Mouse (Mus musculus) mouse embryonic stem cell (cell line): ENCODE measurements around the gene Zscan21.
"Not testable (repeated sequence)": the region's sequence is repeated elsewhere in the genome, so short reads cannot be mapped to it uniquely, and the experiment has no call there.

ENCODE experiments used
- in situ Hi-C, 2 experiments: fragments of 300-500 bp; cut with MboI; formaldehyde crosslinking; loops; 1 replicate in 1 of 2; 3 replicates in 1 of 2; pipeline ENCODE4 v1.14.3; 2019 to 2020; ENCODE audit warnings: low sequenced_read_pairs in 2 of 2, low pct_unique_long_range_greater_than_20kb in 1 of 2, mixed read lengths in 1 of 2; ENCODE audit not compliant: unreplicated experiment in 1 of 2

Zscan21 gene

DNA sequence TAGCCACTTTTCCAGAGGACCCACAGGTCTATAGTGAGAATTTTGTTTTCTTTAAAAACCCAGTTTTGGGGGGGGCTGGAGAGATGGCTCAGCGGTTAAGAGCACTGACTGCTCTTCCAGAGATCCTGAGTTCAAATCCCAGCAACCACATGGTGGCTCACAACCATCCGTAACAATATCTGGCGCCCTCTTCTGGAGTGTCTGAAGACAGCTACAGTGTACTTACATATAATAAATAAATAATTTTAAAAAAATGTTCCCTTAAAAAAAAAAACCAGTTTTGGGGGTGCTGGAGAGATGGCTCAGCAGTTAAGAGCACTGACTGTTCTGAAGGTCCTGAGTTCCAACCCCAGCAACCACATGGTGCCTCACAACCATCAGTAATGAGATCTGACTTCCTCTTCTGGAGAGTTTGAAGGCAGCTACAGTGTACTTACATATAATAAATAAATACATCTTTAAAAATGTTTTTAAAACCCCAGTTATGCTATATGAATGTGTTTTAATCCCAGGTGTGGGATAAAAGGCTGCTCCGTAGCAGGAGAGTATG is 6.8 kb upstream of the Zscan21 start:
- in situ Hi-C loops, result not testable (repeated sequence)

DNA sequence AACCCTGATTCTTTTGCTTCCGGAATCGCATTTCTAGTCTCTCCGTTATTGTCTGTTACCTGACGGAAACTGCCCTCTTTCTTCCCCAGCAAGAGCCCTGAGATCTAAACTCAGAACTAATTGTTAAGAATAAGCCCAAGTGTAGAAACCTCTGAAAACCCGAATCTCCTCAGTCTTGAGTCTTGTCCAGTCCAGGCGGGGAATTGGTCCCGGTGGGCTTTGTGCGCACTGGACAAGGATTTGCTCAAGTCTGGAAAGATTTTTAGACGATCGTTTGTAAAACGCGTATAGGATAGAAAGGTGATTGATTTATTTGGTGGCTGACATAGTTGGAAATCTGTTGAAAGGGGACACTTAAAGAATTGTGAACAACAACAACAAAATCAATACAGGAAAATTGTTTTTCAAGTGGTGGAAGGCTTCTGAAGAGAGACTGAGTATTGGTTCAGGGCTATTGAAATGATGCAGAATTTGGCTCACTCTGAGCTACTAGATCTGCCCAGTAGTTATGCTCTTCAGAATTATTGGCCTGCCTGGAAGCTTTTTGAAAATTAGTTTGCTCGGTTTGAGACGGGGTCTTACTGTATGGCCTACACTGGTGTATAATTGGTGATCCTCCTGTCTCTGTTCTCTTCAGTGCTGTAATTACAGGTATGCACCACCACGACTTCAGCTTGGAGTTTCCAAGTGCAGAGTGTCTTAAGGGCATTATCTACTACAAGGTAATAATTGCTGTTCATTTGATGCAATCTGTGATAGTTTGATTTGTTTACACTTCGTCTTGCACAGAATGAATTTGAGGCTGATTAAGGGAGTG is 704 bp downstream of the Zscan21 start:
- in situ Hi-C loops, result no loop called here

DNA sequence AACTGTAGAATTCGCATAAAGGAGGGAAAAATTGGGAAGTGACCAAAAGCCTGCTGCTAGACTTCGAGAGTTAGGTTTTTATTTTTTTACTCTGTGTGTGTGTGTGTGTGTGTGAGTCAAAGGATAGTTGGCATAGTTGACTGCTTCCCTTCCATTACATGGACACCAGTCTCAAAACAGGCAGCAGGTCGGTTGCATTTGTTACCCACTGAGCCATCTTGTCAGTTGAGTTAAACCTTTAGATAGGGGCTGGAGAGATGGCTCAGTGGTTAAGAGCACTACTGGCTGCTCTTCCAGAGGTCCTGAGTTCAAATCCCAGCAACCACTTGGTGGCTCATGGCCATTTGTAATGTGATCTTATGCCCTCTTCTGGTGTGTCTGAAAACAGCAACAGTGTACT is 1.3 kb downstream of the Zscan21 start:
- in situ Hi-C loops, result no loop called here

DNA sequence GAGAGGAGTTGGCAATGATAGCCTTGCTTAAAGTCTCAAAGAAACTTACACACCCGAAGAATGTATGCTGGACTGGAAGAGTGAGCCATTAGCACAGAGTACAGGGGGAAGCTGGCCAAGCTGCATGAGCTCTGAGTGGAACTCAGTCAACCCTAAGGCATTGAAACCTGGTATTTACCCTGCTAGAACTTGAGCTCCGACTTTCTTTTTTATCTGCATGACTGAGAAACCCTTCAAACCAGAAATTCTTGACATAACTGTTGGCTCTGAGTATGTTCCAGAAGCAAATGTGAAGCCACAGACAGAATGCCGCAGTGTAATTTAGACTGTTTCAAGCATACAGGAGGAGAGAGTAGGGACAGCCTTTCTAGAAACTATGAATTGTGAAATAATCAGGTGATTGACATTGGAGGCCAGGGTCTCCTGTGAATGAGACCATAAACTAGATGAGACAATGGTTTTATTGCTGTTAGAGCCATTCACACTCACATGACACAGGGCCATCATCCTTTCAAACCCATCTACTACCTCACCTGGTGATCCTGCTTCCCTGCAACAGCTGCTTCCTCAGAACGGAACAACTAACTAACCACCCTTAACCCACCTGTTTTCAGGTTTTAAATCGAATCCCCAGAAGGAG is 15.8 kb downstream of the Zscan21 start:
- in situ Hi-C loops, result loop anchor here in 1 of 2 experiments (10.0 kb wide), 1 partner anchor 238 kb away; no protein-coding TSS in a partner anchor

DNA sequence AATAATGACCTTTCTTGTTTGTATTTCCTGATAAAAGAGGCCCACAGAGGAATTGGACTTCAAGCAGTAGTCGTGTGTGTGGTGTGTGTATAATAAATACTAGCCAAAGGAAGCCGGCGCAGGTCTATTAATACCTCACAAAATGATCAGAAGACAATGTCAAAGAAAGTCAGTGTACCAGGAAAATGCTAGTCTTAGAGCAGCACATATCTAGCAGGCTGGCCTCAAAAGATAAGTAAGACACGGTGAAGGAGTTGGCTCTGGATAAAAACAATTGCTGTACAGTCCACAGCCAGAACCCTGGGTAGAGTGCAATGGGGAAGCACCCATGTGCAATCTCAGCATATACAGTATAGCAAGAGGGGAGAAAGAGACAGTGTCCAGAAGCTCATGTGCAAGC is 20.6 kb downstream of the Zscan21 start:
- in situ Hi-C loops, result loop anchor here in 1 of 2 experiments (10.0 kb wide), 1 partner anchor 242 kb away; no protein-coding TSS in a partner anchor

DNA sequence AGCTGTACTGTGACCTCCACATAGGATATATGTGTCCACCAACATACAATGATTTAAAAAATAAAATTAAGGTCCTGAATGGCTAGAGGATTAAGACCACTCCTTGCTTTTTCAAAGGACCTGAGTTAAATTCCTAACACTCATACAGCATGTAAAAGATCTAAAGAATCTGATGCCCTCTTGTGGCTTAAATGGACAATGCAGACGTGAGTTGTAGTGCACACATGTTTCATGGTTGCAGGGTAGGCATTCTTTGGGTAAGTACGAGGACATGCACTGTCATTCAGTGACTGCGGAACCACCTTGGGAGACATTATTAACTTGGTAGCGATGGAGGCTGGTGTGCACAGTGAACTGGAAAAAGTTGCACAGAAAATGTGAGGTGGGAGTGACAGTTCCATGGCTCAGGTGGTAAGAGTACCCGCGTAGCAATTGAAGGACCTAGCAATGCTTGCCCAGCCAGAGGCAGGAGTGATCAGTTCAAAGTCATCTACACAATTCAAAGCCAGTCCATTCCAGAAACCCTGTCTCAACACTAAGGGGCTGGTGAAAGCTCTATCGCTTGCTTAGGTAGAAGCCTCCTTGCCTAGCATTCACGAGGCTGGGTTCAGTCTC is 21.3 kb downstream of the Zscan21 start:
- in situ Hi-C loops, result loop anchor here in 1 of 2 experiments (10.0 kb wide), 1 partner anchor 243 kb away; no protein-coding TSS in a partner anchor

DNA sequence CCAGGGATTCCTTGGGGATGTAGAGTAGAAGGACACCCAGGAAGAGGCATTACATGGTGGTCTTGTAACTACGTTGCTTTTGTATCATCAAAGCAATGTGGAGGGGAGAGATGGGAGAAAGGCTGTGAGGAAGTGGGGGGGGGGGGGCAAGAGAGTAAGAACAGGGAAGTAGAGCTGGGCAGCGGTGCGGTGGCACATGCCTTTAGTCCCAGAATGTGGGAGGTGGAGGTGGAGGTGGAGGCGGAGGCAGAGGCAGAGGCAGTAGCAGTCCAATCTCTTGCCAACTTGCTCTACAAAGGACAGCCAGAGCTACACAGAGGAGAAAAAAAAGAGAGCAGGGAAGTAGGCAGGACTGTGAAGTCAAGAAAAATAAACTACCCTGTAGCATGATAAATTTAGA is 21.9 kb downstream of the Zscan21 start:
- in situ Hi-C loops, result loop anchor here in 1 of 2 experiments (10.0 kb wide), 1 partner anchor 244 kb away; no protein-coding TSS in a partner anchor

DNA sequence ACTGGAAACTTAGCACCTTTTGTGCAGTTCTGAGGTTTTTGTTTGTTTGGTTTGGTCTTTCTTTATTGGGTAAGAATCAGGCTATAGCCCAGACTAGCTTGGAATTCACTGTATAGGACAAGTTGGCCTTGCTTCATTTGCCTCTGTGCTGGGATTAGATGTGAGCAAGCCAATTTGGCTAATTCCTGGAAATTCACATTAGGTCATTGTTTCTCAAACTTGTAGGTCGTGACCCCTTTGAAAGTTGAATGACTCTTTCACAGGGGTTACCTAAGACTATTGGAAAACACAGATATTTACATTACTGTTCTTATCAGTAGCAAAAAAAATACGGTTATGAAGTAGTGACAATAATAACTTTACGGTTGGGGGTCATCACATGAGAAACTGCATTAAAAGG is 37.7 kb downstream of the Zscan21 start:
- in situ Hi-C loops, result no loop called here

DNA sequence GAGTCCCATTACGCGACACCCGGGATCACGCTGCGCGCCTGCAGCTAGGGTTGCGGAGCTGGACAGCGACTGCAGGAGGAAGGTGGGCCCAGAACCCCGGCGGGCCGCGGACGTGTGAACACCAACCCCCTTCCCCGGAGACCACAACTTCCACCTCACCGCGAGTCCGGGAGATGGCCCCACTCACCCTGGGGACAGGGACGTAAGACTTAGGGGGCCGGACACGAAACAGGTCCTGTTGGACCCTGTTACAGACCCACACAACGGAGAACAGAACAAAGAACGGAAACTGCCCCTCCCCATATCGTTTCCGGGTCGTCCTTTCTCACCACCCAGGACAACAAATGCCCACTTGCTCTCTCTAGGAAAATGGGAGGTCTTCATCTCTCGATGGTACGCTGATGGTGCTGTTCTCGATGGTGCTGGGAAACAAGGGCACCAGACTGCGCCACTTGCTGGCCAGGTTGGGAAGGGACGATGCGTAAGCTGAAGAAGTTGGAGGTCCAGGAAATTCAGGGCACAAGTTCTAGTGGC is 38.8 kb downstream of the Zscan21 start, which contains the start of gene Zfp113:
Gene Zfp113 (minus strand): TSS at position 302 of the 534 bp plus-strand sequence.
- in situ Hi-C loops, result no loop called here

DNA sequence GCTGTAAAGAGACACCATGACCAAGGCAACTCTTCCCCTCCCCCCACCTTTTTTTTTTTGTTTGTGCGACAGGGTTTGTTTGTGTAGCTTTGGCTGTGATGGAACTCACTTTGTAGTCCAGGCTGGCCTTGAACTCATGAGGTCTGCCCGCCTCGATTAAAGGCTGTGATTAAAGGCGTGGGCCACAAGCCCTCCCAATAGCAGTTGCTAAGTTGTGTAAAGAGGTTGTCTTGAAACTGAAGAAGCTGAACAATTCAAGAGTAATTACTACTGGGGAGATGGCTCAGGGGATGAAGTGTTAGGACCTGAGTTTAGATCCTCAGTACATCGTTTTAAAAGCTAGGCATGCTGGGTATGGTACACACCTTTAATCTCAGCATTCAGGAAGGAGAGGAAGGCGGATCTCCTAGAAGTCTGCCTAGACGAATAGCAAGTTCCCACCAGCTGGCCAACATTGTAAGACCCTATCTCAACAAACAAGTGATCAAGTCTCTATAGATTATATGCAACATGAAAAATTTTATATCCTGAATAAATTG is 43.6 kb downstream of the Zscan21 start:
- in situ Hi-C loops, result no loop called here

DNA sequence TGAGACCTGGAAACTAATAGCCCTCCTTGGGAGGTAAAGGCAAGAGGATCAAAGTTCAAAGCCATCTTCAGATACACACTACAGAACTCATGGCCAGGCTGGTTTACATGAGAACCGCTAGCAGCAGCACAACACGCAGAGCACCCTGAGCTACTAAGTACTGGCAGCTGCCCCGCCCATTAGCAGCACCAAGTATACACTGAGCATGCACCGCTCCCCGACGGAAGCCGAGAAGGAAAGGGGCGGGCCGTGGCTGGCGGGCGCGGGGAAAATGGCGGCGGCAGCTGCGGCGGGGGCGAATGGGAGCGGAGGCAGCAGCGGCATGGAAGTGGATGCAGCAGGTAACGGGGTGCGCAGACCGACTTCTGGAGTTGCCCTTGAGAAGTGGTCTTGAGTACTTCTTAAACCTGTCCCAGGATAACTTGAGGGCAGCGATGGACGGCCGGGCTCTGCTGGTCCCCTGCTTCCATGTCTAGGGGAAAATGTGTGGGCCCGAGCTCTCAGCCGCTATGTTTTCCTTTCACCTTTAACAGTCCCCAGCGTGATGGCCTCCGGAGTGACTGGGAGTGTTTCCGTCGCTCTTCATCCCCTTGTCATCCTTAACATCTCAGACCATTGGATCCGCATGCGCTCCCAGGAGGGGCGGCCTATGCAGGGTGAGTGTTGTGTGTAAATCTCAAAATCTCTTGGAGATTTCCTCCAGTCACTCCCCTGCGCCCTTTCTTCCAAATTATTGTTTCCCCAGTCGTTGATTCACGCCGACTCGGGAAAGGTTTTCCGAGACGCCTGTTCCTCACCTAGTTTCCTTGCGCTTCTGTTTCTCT is 44.4 kb downstream of the Zscan21 start, which contains the start of gene Cops6:
Gene Cops6 (plus strand): TSS at position 230 of the 824 bp plus-strand sequence.
- in situ Hi-C loops, result no loop called here

DNA sequence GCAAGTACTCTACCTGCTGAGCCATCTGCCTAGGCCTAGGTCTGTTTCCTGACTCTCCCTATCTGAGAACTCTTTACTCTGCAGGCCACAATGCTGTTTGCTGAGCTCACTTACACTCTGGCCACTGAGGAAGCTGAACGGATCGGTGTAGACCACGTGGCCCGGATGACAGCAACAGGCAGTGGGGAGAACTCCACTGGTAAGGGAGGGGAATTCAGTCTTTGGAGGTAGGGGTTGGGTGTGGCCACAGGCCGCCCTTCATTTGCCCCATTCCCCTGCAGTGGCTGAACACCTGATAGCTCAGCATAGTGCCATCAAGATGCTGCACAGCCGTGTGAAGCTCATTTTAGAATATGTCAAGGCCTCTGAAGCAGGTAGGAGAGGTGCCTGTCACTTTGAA is 46.3 kb downstream of the Zscan21 start:
- in situ Hi-C loops, result no loop called here

DNA sequence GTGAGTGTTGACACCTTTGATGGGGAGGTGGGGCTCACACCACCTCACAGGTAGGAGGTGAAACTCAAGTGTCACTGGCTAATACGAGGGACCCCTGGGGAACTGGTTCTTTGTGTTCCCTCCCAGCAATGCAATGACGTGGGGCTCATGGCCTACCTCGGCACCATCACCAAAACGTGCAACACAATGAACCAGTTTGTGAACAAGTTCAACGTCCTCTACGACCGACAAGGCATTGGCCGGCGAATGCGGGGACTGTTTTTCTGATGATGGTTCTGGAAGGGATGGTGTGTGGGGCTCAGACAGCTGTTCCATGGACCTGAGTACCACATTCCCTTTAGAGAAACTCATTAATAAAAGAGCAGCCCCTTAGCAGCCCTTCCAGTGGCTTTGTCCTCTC is 46.9 kb downstream of the Zscan21 start:
- in situ Hi-C loops, result no loop called here

DNA sequence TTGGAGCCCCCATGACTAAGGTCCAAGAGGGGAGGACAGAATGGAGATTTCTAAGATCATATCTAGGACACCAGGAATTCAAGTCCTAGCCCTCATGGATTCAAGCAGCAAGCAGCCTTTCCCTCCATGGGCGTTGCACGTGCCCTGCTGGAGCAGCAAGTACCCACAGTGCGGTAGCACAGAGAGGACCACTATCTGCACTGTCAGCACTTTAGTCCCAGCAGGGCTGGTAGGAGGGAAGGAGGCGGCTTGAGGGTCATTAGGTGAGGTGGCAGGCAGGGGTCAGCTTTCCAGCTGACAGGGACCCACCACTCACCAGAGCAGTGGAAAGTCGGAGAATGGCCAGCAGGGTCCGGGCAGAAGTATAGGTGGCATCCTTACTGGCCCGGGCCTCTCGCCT is 48.9 kb downstream of the Zscan21 start:
- in situ Hi-C loops, result no loop called here

DNA sequence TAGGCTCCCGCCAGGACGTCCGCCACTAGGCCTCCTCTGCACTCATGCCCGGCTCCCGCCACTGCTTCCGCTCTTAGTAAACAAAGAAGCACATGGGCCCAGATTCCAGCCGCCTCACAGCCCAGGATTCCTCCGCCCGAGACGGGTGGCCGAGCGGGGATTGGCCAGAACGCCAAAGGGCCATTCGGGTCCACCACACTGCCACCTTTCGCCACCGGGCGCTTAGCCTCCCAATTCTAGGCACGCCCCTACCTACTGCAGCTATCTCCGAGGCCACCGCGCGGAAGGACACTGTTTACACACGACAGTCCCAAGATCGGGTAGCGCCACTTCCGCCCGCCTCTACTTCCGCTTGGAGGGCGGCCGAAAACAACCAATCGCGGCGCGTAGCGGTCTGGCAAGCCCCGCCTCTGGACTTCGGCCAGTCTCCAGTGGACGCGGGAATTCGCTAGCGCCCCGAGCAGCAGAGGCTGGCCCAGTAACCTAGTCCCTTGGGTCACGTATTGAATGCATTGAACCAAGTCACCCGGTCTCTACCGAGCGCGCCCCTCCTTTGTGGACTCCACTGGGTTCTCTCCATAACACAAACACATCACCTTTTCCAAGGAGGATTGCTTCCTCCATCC is 54.3 kb downstream of the Zscan21 start:
- in situ Hi-C loops, result no loop called here

DNA sequence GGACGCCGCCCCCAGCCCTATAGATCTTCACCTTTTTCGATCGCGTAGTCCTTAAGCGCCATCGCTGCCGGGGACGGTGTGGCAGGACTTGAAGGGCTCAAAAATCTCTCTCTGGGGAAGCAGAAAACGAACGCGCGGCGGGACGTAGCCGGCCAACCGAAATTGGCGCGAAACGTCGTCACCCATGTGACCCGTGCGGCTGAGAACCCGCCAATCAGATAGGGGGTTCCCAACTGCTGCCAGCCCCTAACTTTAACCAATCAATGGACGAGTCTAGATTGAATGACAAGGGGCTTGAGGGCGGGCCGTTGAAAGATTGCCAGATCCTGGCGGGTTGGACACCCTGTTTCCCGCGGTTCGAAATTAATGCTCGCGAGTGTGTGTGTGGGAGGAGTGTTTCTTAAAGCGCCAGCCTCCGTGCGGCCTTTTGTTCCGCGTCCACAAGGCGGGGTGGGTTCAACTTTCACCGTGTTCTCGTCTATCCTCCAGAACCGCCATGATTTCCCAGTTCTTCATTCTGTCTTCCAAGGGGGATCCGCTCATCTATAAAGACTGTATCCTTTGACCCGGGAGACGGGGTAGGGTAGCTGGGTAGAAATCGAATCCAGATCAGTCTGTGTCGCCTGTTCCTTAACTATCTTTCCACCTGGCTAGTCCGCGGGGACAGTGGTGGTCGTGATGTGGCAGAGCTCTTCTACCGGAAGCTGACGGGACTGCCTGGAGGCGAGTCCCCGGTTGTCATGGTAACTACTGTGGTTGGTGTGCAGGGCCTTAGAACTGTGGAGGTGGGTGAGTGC is 55.2 kb downstream of the Zscan21 start, which contains the start of the genes Ap4m1 and Mcm7:
Gene Ap4m1 (plus strand): TSS at position 308 of the 797 bp plus-strand sequence.
Gene Mcm7 (minus strand): TSS at position 728 of the 797 bp plus-strand sequence.
- in situ Hi-C loops, result no loop called here
